Mouse (Mus musculus) right cerebral cortex, postnatal 36 days (tissue): ENCODE results near the gene Tenm3.

Source experiments
- DNase-seq, 2 experiments: peaks; one replicate each; pipeline ENCODE4 v3.0.0; 2022; ENCODE audit warnings: low spot score in 2 of 2, mixed read lengths in 1 of 2

The Tenm3 gene

DNA sequence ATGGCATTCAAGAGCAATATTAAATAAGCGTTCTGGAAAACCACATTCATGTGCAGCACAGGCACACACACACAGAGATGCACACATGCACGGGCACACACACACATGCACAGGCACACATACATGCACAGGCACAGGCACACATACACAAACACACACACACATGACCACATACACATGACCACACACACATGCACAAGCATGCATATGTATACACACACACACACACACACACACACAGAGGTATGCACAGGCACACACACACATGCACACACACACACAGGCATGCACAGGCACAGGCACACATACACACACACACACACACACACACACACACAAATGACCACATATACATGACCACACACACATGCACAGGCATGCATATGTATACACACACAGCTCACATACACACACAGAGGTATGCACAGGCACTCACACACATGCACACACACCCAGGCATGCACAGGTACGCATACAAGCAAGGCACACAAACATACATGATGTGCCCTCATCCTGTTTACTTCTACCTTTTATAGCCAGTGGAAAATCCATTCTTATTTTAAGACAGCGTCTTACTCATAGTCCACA lies 321.1 kb downstream of the Tenm3 start:
- no peak for DNase-seq

DNA sequence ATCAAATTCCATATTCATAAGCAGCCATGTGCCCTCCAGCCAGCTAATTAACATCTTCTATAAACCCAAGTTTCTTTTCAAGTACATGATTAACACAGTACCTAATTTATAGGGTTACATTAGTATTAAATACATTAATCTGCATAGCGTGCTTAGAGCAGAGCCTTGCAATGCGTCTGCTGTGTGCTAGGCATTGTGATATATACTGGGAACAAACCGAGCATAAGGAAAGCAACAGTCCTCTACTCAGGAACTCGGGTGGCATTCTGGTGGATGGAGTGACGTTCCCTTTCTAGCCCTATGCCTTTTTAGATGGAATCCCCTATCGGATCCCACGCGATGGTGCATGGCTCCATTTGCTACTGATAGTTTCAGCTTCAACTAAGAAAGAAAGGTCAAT lies 321.7 kb downstream of the Tenm3 start:
- DNase-seq = no peak

DNA sequence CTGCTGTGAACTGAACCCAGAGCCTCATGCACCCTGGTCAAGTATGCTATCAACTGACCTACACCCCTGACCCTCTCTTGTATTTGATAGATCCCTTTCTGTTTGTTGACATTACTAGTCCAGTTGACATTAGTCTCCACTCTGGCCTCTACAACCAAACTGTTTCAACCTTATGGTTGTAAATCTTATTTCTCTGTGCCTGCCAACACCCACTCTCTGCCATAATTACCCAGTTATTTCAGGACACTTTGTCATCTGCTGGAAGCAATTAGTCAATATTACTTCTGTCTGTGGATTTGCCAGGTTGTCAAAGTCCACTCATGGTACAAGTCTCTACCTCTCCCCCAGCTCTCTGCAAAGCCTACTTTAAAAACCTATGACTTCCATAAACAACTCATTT lies 326.3 kb downstream of the Tenm3 start:
- no peak for DNase-seq

DNA sequence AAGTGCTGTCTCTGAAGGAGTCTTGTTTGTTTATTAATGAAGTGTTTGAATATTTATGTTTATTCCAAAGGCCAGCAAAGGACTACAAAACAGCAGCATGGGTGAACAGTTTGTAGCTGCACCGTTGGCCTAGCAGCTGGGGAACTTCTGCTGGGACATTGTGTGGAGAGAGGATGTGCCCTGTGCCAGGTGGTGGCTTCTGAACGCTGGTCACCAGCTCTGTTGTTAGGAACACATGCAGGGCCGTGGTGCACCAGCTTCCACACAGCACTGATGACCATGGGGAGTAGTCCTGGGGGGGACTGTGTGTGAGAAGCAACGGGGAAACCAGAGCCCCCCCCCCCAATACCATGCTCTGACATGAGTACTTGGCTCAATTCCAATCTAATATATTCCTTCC lies 329.5 kb downstream of the Tenm3 start:
- DNase-seq = no peak

DNA sequence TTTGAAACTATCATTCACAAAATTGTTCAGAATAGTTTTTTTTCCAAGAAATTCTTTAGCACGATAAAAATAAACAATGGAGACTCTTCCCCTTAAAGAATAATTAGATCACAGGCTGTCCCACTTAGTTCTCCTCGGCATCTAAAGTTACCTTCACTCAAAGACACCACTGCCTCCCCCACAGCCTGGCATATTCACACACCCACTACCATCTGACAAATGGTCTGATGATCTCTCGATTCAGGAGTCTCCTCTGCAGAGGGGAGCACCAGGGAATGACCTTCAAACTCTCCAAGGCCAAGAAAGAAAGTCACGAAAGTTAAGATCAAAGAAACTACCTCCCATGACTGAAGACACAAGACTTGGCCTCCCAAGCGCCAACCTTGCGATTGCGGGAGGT lies 329.9 kb downstream of the Tenm3 start:
- DNase-seq = no peak

DNA sequence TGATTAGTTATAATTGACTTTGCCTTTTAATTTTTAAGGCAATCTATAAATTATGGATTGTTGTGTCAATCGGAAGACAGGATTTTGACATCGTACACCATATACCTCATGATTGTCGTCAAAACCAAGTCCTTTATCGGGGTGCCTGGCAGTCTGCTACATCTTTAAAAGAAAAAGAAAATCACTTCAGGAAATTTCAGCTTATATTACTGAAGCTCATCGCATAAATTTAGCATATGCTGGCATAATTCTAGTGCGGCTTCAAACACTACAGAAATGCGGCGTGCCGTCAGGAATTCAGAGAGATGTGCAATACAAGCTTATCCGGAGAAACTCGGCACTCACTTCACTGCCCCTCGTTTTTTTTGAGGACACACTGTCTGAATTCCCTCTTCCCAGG lies 332.2 kb downstream of the Tenm3 start:
- no peak for DNase-seq

DNA sequence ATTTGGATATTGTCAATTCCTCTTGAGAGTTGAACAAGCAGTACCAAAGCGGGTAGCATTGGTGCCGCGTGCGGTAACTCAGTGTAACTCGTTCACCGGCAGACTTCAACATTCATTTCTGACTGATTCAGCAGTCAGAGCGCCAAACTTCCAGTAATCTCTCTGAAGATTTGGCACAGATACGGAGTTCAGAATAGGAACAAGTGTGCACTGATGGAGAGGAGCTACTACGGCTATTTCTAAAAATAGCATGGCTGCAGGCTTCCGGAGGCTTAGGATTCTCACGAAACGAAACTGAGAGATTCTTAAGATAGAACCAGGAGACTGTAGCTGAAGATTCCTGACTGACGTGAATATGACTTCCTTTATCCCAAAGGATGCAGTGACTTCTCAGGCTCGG lies 332.6 kb downstream of the Tenm3 start:
- peak; percentile 38 to 51 for DNase-seq

DNA sequence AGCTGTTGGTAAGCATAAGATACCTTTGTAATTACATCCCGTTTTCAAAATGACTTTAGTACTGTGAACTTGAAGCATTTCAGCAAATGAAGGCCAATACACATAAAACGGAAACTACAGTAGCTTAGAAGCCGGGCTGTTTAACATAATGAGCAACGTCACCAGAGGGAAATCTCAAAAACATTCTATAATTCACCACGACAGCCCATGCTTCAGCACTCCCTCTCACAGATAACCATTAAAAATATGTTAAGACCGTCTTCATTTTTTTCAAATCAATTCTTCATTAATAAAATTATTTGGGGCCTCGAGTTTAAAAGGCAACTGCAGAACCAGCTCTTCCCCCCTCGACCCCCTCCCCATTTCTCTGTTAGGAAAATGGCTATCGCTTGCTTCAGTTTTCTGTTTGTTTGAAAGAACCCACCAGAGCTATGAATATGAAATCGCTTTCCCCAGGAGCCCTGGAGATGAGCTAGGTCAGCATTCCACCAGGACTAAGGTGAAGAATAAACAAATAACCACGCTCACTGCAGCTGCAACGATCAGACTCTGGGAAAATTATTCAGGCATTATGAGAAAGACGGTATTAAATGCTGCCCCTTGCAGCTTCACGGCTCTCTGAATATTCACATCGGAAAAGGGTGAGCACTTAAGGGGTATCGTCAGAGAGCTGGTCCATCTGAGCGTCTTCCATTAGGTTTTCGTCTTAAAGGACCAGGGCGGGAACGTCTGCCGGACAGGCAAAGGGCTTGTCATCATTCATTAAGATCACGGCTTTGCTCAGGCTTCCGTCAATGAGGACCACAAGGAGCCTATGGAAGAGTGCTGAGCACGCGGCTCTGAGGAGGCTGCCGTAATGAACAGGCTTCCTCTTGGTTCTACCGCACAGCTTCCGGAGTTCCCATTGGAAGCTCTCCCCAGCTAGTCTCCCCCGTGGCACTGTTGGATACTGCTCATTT lies 334.8 kb downstream of the Tenm3 start:
- no peak for DNase-seq

DNA sequence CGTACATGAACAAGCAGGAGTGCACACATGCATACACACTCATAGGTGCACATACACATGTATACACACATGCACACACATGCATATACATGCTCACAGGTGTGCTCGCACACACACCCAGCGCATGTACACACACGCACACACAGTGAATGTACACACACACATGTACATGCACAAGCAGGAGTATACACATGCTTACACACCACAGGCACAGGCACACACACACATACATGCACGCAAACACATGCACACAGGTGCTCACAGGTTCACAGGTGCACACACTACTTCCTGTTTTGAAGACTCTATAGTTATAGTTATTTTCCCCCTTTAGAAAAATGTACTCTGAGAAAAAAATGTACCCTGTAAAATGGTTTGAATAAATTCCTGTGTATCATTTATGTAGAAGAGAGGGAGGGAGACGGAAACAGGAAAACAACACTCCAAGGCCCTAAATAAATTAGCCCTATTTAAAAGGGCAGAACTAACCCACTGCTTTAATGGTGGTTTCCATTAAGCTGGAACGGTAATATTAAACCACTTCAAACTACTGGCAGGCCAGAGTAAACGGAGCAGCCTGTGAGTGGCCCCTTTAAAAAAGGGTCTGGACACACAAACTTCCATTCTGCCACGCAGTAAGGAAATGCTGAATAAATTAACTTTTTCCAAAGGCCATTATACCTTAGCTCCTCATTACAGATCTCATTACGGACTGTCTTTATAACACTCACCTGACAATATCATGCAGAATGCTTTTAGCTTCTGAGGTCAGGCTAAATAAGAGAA lies 335.8 kb downstream of the Tenm3 start:
- DNase-seq = no peak

DNA sequence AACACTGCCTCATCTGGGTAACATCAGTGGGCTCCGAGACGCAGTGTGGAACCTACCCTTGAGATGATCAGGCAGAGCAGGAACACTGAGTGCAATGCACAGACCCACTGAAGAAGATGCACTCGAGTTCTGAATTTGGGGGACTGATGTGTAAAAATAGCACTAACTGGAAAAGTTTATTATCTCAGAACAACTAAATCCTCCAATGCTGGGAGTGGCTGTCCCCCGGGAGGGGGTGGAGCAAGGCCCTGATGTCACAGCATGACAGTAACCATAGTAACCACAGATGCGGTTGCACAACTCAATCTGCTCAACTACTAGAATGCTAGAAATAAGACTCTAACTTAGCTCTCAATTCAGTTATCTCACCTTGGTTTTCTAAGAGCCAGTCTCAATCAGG lies 351.3 kb downstream of the Tenm3 start:
- no peak for DNase-seq

DNA sequence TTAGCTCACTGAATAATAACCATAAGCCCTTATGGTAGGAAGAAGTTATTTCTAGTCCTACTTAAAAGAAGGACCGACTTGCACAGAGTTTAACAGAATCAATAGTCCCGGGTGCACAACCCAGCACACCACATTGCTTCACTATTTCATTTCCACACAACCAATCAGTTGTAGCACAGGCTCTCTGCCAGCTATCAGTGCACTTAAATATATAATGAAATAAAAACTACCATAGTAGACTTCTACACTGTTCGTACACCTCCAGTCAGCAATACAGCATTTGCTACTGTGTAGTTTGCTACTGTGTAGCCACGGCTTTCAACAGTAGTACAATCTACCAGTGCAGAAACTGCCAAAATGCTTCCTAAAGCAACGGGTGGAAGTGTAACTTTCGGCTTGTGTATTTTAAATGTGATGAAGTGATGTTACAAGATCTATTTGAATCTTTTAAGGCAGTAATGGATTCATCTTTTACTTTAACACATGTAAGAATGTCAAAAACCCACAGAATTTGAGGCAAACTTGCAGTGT lies 353.1 kb downstream of the Tenm3 start:
- no peak for DNase-seq

DNA sequence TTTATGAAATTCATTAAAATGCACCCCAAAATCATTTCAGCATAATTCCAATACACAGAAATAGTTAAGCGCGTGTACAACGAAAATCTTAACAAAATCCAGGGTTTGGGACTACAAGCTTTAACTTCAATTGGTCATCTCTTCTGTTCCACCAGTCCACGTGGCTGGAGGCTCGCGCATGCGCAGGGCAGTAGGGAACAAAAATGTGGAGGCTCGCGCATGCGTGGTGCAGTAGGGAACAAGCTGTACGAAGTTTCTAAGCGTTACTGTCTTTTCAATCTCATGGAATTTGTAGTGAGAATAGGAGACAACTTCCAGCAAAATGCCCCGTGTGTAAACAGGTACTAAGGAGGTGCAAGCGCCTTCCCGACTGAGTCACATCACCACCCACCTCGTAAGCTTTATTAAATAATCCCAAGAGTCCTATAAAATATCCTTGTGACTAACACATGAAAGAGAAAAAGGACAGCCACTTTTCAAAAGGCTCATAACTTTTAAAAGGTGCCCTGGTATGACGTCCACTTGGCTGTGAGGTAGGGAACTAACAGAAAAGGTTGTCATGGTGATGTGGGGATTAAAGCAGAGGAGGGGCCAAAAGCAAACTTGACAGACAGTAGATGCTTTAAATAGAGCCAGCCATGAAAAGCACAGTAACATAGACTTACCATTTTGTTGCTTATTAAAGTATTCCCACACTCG lies 353.7 kb downstream of the Tenm3 start:
- DNase-seq = no peak

DNA sequence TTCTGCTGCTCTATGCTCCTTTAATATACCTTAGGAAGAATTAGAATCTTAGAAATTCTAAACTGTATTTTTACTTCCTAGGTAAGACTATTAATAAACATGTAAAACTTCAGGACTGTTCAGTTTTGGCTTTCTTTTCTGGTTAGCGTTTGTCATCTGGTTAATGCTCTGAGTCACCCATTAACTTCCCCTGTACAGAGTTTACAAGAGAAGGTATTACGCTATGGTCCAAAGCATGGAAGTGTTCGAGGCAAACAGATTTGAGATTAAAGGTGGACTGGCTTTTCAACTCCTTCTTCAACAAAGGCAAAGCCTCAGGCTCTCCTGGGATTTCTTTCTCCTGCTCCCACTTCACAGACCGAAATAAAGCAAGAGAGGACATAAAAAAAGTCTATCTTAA lies 354.3 kb downstream of the Tenm3 start:
- DNase-seq = no peak

DNA sequence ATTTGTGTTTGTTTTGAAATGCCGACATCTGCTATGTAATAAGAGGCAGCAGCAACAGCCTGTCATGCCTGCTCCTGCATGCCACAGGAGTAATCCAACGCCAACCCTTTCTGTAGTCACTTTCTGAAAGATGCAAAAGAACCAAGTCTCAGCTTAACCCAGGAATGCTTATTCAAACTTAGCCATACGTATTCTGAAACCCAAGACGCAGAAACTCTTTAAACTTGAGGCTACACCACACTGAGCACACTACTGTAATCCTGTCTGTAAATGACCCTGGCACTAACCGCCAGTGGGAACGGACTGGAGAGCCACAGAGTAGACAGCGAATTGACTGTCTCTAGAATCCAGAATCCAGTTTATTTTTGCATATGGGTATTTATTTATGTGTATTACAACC lies 354.9 kb downstream of the Tenm3 start:
- no peak for DNase-seq

DNA sequence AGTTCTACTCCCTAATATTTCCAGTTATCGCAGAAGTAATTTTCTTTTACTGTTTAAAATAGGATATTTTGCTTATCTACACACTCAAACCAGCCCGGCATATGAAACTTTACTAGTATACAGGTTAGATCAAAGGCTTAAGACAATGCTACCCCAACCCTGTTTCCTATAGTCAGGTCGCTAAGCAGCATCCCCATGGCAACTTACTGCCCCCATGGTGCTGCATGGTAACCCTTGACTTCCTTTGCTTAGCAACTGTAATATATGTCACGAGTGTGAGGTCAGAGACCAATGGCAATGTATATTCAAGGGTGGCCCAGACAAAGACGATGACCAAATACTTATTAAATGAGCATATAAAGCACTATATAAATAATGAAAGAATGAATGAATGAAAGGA lies 359.6 kb downstream of the Tenm3 start:
- DNase-seq = no peak

DNA sequence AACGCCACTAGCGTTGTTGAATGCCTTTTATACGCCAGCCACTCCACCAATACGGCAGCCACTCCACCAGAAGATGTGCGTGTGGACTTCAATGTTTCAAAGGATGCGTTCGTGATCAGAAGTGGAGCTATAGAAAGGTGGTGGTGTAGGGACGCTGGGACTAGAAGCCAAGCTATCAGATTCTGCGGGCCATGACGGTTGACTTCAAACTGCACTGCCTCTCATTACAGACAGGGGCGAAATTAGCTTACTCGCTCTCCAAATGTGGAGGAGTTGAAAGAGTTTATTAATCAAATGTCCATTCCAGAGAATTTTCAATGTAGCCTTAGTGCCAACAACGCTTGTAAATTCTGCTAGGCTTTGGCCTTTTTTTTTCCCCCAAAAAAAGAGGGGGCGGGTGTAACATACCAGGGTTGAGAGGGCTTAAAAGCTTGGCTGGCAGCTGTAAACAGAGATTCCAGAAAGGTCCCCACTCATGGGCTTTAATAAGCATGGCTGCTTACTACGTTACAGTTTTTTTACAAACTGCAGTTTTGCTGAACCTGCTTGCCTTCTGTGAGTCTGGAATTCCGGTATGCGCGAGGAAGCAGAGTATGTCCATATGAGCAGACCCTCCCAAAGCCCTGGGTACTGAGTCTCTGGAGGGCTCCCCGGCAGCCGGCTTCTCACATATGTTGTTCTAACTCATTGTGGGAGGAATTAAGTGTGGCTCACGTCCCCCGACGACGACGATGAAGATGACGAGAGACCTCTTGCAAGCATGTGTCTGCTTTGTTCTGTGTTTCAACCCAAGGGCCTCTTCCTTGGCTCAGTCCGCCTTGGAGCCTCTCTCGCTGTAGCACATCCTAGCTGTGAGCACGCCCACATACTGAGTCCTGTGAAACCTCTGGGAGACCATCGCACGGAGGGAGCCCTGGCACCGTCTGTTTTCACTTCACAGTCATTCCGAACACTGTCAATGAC lies 361.8 kb downstream of the Tenm3 start:
- peak; percentile 39 to 52 for DNase-seq

DNA sequence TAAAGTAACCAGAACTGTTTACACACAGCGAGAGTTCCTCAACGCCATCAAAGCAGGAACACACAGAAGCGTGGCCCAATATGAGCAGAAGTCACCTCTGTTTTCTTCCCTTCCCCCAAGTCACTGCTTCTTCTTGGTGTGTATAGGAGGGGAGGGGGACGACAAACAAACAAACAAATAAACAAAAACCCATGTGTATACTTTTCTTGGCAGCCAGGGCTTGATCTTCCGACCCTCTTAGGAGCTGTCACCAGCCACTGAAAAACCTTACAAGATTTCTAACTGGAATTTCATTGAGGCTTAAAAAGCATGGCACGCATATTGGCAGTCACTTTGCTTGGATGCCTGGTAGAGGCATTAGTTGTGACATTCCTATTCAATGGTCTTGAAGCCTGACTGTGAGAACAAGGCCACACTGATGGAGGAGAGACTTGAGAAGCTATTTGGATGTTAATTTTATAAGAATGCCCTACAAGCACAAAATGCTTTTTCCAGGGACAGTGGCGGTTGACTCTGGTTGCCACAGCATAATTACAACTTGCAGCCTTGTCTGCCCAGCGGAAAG lies 366.3 kb downstream of the Tenm3 start:
- DNase-seq = no peak

DNA sequence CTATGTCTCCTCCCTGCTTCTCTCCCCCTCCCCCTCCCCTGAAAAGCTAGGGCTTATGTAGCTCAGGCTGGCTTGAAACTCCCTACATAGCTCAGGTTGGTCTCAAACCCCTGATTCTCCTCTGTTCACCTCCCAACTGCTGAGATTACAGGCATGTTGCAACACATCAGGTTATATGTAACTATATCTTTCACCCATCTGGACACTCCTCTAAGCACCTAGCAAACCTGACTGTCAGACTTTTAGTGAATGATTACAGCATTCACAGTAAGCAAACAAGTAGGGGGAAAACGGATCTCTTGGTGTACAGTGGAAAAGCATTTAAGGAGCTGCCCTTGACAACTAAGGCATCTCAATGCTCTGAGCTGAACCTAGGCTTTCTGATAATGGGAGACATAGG lies 366.9 kb downstream of the Tenm3 start:
- DNase-seq = no peak

DNA sequence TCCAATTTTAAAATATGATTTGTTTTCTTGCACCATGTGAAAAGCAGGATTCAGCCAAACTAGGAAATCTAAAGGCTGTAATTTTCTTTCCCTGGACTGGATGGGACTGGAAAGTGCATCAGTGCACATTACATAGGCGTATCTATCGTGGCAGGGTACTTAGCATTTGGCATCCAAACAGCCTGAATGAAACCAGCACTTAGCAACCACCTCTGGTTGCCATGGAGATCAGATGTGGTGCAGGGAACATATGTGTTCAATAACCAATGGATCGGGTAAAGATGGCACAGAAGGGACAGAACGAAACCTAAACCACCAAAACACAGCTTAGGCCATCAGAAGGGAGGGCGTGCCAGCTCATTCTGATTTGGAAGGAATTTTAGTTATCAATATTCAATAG lies 376.1 kb downstream of the Tenm3 start:
- DNase-seq = no peak

DNA sequence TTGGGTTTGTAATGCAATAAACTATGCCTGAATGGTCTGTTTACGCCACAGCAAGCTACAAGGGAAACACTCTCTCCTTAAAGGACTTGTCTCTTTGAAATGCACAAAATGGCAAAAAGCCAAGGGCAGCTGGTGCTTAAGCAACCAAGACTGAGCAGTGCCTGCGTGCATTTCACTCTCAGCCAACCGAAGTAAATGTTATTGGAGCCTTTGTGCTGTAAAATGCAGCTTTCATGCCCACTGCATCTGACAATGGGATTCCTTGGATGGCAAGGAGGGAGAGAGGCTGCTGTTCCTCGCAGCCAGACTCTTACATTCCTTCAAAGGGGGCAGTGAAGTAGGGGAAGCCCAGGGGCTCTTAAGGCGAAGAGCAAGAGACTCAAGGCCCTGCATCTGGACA lies 385.4 kb downstream of the Tenm3 start:
- no peak for DNase-seq
